Mouse (Mus musculus) heart, adult 8-10 months (tissue): ENCODE measurements at regions not wholly inside any gene's neighbourhood (a gene's known extent, or its start where the extent isn't known, plus 50 kb on each side); places are given as distances from the start of the nearest gene placed in this dataset.

Experiments
- DNase-seq: peaks from one replicate; pipeline ENCODE4 v3.0.0; 2022; ENCODE audit warnings: low spot score

DNA sequence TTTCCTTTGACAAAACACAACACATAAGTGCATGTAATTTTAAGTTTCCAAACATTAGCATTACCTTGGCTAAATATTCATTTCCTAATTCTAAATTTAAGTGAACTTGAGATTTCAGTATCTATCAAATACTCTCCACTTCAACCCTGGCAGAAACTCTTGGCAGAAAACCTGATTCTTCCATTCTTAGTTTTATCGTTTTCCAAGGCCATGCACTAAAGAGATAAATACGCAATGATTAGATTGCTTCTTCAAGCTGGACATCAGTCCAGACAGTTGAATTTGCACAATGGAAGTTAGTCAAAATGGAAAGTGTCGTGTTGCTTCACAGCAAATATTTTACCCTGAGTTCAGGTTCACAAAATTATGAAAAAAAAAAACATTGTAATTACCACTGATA lies 1223.4 kb upstream of the Flrt2 start:
- DNase-seq, result no peak

DNA sequence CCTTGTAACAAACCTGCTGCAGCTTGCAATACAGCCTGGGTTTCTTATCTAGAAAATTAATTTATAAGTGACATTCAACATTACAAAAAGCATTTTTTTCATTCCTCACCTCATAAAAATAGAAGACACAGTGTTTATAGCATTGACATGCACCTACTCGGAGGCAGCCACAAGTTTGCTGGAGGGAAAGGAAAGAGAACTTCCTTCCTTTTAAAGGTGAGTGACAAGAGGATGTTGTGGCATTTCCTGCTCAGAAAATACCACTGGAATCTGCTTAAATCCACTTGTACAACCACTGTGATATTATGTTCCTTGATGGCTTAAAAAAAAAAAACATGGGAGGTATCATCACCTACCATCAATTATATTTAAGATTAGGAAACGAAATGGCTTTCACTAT lies 1222.2 kb upstream of the Flrt2 start:
- no peak for DNase-seq

DNA sequence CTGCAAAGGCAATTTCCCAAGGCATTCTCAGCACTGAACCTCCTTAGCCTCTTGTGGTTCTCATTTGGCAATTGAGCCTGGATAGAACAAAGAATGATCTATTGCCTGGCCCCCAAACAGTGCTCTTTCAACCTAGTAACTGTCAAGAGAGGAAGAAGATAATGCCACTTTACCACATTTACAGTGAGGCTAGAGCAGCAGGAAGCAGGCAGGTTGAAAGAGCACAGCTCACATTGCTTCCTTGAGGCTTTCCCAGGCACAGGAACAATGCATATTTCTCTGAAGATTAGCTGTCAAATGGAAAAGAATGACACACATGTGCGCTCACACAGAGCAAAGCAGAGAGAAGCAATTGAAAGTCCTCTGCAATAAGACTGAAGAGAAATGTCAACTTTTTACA lies 1221.0 kb upstream of the Flrt2 start:
- no peak for DNase-seq

DNA sequence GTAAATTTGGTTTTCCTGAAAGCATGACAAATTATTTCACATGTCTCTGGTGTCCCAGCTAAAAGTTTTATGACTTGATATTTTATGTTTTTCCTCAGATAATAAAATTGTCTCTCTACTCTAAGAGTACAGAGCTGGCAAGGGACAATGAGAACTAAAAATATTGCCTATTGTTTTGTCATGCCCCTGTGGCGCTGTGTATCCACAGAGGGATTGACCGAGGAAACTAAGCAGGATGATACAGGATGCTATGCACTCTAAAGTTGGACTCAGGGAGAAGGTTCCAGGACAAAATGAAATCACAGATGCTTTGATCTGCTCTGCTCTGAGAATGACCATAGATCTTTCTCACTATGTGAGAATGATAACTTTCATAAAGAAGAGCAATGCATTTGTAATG lies 1203.3 kb upstream of the Flrt2 start:
- peak; percentile 30 for DNase-seq

DNA sequence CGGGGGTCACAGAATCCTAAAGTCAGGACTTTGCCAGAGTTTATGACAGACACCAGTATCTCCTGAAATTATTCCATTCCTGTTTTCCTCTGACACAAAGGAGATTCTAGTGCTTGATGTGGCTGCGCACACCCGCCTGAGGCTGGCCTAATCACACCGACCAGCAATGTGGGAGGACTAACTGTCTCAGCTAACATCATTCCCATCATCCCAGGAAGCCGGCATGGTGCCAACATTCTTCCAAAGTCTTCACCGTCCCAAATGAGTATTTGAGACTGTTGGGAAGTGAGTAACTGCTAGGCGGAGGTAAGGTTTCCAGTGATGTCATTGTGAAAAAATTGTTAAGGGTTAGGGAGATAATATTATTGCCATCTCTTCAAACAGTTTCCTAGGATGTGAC lies 1183.9 kb upstream of the Flrt2 start:
- peak; percentile 21 for DNase-seq

DNA sequence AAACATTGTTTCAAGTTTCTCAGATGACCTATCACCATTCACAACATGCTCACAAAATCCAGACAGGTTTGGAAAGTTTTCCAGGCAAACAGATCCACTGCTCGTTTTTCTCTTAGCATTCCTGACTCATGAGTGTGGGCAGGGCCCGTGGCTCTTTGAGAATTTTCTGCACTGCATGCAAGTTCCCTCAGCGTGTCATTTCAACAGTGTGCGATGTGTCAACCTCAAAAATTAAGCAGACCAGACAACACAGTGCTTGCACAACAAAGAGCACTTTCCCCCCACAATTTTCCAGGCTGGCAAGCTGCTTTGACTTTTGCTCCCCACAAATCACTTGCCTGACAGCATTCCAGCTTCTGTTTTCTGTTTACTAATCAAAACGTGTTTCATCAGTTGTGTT lies 1182.2 kb upstream of the Flrt2 start:
- DNase-seq, result no peak

DNA sequence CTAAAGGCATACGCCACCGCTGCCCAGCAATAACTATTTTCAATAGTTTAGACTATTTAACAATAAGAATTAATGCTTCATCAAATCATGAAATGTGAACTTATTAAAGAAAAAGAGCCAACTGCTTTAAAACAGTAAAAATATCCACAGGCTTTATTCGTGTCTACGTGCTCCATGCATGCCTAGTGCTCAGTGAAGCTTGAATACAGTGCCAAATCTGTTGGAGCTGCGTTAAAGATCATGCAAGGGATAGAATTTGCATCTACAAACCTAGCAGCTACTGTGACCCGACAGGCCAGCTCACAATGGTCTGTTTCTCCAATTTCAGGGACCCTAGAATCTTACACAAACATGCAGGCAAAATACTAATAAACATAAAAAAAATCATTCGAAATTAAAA lies 1147.3 kb upstream of the Flrt2 start:
- no peak for DNase-seq

DNA sequence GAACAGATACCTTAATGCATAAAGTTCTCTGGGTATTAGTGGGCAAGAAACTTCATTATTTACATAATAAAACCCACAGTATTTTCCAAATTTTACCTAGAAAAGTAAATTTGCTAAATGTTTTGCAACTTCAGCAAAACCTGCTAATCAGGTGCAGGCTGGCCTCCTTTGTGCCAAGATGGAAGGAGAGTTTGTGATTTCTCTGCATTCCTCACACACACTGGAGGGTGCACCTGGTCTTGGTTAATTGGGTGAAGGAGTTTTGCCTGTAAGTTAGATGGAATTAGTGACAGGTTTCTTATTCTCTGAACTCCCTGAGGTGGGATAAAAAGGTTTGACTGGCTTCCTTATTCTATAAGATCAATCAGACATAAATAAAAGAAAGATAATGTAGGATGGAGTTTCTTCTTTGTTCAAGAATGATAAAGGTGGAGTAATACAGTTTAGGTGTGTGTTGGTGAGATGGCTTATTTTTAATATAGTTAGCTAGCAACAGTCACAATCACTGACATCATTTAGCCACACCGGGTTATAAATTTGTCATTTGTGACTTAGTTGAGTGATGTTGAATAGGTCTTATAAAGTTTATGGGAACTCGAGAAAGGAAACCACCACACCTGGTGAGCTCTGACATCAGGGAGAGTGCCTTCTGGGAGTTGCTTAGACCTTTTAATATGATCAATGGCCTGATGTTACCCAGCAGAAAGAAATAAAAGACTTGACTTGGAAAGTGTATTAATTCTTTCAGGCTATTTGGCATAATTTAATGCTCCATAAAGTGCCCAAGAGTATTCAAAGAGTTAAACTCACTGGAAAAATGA lies 1131.4 kb upstream of the Flrt2 start:
- no peak for DNase-seq

DNA sequence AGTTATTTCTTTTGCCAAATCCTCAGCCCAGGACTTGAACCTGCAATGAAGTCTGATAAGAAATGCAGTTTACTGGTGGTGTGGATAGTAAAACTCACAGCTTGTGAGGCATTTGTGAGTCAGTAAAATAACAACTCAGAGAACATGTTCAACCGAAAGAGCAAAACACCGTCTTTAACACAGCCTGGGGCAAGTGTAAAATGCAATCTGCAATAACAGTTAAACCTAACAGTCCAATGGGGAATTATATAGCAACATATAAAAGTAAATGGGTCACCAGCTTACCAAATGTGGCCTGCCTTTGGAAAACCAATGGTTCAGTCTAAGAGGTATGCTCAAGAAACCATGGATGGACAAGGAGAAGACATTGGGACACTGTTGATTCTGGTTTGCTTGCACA lies 1117.0 kb upstream of the Flrt2 start:
- no peak for DNase-seq

DNA sequence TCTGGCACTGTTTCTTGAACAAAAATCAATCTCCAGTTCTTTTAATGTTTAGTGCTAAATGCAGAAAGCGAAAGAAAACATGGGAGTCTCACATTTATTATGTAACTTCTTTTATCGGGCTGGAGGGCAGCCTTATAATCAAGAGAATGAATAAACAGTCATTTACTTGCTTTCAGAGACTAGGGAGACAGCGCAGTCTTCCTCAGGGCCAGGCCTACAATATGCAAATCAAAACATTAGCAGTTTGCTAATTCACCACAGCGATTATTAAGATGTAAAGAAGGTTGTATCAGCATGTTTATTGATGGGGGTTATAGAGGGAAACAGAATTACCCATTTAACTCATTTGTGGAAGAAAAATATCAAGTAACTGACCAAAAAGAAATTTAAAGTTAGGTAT lies 1111.7 kb upstream of the Flrt2 start:
- no peak for DNase-seq

DNA sequence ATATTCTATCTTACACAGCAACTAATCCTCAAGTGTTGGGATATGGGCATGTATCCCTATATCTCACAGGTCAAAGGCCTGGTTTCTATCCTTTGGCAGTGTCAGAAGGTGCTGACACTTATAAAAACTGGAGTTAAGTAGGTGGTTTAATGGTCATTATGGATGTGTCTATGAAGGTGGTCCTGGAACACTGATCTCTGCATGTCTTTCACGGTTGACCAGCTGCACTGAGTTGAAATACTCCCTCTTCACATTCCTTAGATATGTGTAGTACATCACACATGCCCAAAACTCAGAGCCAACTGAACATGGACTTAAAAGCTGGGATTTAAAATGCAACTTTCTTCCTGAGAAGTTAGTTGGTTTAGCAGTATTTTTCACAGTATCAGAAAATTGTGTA lies 1107.7 kb upstream of the Flrt2 start:
- DNase-seq, result no peak

DNA sequence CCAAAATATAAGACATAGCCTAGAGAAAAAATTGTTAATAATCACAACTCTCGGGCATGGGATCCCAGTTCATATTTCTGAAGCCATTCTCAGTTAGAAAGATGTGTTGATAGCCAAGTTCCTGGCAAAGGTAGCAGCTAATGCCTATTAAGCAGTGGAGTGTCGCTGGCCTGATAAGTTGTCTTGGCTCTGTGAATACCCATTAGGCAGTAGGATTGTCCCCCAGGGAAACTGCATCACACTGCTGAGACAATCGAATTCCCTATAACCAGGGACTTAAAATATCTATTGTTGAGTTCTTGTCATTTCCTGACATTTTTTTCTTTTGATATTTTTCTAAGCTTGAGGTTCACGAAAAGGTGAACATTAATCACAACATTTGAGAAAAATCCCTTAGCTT lies 1105.0 kb upstream of the Flrt2 start:
- peak; percentile 47 for DNase-seq

DNA sequence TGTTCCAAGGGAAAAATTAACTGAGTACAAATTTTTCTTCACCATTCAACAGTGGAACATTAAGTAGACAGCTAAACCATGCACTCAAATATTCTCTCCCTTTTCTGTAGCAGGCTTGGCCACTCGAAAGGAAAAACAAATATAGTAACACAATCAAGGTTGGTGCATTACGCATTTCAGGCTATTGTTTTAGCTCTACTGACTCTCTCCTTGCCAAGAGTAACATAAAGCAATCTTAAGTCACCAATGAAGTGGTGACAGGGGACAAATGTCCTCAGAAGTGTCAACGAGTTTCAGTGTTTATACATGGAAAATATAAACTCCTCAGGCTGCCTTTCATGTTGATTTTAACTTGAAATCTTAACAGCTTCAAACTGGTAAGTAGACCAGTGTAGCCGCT lies 1103.4 kb upstream of the Flrt2 start:
- DNase-seq, result peak; percentile 15

DNA sequence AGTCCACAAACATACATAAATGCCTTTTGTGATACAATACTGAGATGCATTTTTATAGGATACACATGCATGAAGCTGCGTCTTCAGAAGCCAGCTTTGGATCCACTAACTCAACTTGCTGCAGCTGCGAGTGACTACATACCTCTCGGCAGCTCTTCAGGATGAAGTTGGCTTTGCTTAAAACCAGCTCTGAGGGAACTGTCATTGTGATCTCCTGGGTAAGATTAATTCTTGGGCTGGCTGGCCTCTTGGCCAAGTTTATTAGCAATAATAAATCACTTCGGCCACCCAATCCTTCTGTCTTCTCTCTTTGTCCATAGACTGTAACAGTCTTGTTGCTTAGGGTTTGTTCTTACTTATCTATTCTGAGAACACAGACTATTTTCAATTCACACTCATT lies 1103.0 kb upstream of the Flrt2 start:
- DNase-seq, result no peak

DNA sequence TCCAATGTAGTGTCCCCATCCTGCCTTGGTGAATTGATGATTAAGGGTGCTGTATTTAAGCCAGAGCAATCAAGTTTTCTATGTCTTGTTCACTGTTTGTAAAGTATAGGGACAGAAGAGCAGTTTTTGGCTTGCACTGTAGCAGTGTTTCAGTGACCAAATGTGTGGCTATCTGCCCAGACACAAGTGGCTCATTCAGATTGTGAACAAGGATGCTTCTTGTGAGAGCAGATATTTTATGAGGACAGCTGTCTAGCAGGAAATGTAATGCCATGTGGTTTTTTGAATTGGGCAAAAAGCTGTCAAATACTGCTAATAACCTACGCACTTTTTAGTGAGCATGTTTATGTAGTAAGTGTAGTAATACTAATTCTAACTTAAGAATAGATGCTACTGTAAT lies 1086.5 kb upstream of the Flrt2 start:
- no peak for DNase-seq

DNA sequence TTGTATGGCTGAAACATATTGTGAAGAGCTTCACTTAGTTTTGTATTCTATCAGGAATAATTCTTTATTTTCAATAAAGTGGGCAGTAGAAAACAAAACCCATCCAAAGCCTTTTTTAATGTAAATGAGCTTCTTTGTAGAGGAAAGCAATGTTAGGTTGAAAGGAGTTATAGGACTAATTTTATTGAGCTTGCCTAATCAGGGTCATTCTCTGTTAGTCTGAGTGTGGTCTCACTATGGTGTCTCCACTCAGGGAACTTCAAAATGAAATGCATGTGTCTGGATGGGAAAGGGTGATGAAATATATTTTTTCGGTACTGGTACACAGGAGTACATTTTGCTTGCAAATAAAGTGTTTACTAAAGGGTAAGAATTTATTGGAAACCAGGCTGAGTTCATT lies 1055.5 kb upstream of the Flrt2 start:
- no peak for DNase-seq

DNA sequence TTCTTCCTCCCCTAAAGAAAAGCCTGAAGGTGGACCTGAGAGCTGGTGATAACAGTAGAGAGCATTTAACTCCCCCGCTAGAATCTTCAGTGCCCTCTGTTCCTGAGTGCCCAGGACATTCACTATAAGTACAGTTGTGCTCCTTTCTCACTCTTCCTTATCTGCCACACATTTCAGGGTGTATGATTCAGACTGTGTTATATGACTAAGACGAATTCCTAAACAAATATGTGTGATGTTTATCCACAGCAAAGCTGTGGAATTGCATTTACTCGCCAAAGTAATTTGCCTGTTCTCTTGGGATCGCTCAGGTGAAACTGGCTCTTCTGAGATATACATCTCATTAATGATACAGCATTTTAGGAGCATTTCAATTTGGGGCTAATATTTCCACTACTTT lies 1051.9 kb upstream of the Flrt2 start:
- no peak for DNase-seq

DNA sequence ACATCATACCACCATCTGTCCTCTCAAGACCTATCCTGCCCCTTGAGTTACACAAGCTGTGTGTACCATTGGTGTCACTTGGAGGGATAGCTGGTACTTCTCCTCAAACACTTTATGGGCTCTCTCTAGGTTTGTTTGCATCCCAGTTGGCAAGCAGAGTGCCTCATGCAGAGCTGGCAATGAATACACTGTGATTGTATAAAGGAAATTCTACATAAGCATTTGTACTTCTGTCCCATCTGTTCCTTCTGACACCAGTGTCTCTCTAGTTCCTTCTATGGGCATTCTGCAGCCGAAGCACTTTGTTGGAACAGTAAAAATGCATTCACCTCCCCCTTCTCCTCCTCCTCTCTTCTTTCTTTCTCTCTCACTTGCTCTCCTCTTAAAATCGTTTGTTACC lies 1046.7 kb upstream of the Flrt2 start:
- no peak for DNase-seq

DNA sequence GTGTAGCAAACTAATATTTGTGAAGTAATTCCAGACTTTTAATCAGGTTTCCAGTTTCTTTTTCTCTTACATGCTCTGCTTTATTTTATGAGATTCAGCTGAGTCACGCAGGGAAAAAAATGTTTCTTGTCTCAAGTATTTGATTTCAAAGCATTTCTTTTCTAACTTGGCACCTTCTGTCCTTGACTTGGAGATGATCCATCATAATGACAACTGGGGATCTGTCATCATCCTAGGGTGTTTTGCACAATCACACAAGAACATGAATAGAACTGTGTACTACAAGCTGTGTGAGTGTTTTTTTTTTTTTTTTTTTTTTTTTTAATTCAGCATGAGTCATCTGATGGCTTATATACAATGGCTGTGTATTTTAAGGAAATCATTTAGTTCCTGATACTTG lies 1022.0 kb upstream of the Flrt2 start:
- DNase-seq, result peak; percentile 23

DNA sequence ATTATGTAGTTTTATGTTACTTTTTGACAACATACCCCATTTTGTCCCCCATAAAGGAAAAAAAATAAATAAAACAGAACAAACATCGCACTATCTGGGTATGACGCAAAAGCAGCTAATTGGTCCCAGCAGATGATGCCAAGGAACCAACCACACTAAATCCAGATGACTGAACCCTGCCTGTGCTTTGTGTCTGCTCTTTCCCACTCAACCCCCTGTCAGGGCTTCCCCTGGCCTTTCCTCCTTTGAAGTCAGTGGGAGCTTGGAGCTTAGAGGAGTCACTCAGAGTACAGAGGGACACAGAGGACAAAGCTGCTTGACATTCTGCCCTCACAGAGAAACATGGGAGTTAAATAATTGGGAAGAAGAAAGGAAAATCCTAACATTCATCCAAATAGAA lies 1017.1 kb upstream of the Flrt2 start:
- no peak for DNase-seq

DNA sequence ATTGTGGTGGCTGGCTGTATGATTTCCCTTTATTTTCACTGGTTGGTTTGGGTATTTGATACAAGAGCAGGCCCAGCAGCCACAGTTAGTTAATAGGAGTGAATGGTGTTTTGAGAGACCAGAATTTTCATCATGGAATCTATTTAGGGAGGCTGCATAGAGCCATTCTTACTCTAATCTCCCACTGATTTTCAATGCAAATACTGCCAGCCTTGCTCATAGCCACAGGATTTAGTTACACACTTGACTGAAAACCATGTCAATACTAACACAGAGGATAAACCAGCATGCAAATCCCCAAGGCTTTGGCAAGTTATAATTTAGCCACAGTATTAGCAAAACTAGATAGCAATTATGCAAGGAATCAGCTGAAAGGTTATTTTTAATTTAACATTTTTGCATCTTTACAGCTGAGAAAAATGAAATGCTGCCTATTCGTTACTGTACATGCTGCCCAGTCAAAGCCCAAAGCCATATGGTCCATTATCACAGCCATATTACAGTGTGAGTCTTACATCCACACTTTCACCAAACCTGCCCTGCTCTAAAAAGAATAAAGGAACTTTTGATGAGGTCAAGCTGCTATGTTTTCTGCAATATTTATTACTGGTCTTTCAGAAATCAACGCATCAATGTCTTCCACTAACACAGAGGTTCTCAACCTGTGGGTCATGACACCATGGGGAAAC lies 1000.5 kb upstream of the Flrt2 start:
- no peak for DNase-seq

DNA sequence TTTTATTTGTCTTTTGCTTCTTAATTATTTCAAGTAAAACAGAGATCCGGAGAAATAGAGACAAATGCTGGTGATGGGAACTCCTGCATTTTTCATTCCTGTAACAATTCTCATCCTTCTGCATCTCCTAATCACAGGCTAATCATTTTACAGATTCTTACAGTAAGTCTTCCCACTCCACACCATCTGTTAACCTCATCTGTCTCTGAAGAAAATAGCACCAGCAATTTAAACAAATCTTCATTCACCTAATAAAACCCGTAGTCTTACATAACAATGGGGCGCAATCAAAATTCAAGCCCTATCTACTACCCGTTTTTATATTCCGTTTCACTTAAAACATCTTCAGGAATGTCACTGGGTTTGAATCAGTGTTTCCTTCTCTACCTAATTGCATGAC lies 960.6 kb upstream of the Flrt2 start:
- DNase-seq, result no peak

DNA sequence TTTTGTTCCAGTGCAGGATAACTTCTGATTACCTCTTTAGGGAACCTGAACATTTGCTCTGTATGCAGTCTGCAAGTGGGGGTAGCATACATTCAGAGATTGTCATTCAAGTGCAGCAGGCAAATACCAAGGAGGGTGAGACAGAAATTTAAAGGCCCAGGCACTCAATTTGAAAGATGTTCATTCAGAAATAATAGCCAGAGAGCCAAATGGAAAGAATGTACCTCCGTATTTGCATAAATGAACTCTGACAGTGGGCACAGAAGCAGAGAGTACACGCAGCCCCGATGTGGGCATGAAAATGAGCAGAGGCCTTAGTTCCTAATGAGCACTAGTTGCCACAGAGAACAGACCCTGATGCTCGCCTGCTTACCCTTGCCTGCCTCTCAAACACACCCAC lies 958.8 kb upstream of the Flrt2 start:
- DNase-seq, result no peak

DNA sequence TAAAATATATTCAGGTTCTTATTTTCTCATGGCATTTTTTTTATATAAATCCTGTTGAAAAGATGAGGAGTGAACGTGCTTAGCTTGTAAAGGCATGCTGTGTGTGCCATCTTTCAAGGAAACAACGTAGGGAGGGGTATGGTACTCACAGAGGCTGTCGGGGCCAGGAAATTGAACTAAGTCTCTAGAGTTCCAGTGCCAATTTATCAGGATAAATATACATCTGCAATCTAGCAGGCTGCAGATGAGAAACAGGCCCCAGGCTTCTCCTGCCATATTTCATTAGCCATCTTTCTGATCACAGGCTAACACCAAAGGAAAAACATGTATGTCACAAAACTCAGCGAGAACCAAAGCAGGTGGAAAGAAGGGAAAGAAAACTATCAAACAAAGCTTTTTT lies 954.8 kb upstream of the Flrt2 start:
- DNase-seq, result no peak
